Mouse (Mus musculus) stomach, embryonic 16.5 days (tissue): ENCODE data around the gene Armc12. TPM values are rescaled to one million over a fixed set of nuclear protein-coding genes. Genes with fewer than 3 reads are reported as not detected.

Experiments
- ATAC-seq: fragments of 200-750 bp; cut with Nextera tagmentation; 2 replicates; pipeline ENCODE4 v1.8.0; 2017; ENCODE audit warnings: moderate number of reproducible peaks, moderate TSS enrichment; ENCODE audit not compliant: insufficient read depth, low FRiP score
- H3K27ac ChIP-seq: fragments of 300-500 bp; sonication (generic); 2 replicates; pipeline ENCODE4 v1.5.1; 2014; ENCODE audit warnings: low read length
- H3K27me3 ChIP-seq: fragments of 300-500 bp; sonication (generic); 2 replicates; pipeline ENCODE4 v1.6.1; 2014; ENCODE audit warnings: low read length, control low read depth, mixed read lengths; ENCODE audit not compliant: control insufficient read depth, insufficient read depth
- H3K36me3 ChIP-seq: fragments of 300-500 bp; sonication (generic); 2 replicates; pipeline ENCODE4 v1.6.1; 2014; ENCODE audit warnings: low read length; ENCODE audit not compliant: control insufficient read depth, insufficient read depth
- H3K4me1 ChIP-seq: fragments of 300-500 bp; sonication (generic); 2 replicates; pipeline ENCODE4 v1.6.1; 2014; ENCODE audit warnings: low read length, control low read depth, mixed read lengths; ENCODE audit not compliant: control insufficient read depth, insufficient read depth
- H3K4me2 ChIP-seq: fragments of 300-500 bp; sonication (generic); 2 replicates; pipeline ENCODE4 v1.6.1; 2014; ENCODE audit warnings: low read depth, low read length, mixed read lengths
- H3K4me3 ChIP-seq: fragments of 300-500 bp; sonication (generic); replicated peaks from 2 replicates; pipeline ENCODE4 v1.5.1; 2014; ENCODE audit warnings: mild to moderate bottlenecking, low read length
- H3K9ac ChIP-seq: fragments of 300-500 bp; sonication (generic); 2 replicates; pipeline ENCODE4 v1.6.1; 2014; ENCODE audit warnings: low read length
- H3K9me3 ChIP-seq: fragments of 300-500 bp; sonication (generic); replicated peaks from 2 replicates; pipeline ENCODE4 v1.6.1; 2016; ENCODE audit warnings: low read length, control low read depth; ENCODE audit not compliant: control insufficient read depth
- WGBS: fragments of 180-500 bp; shearing (Covaris S2); extraction: QIAGEN DNeasy Blood & Tissue Kit; methylation state at CpG from one replicate; pipeline ENCODE4 v1.1.7; 2014; 5-methylcytosine and 5-hydroxymethylcytosine counted together
- polyA plus RNA-seq: library from polyadenylated mRNA; unstranded; fragments of >200 nt; fragmentation: Nextera tagmentation; extraction: Ambion mirVana; gene quantifications from 2 replicates; pipeline ENCODE4 v1.2.1, GENCODE M21; 2015

Armc12 gene
- not detected in 2 replicates for polyA plus RNA-seq

GRCm38 (mm10) chr17:28530506-28530905 is at the start of gene Armc12:
Gene Armc12, plus strand, starts transcription at chr17:28530806.
- Histone ChIP-seq H3K36me3 (no peaks in the 10 kb centered on the region), H3K4me1 (peaks cover 13% of the 10 kb centered on the region), H3K27me3 (no peaks in the 10 kb centered on the region), H3K9me3 (no peaks in the 10 kb centered on the region), H3K9ac (no peak within 1 kb of the TSS), H3K4me3 (no peak within 1 kb of the TSS), H3K4me2 (no peak within 1 kb of the TSS), H3K27ac (no peak within 1 kb of the TSS)
- no peak for ATAC-seq
- 86% methylated on average over 6 of the region's 6 CpGs for WGBS

- Histone ChIP-seq H3K9ac (peak overlapping the region; percentile 87), H3K27ac (peak overlapping the region; percentile 73), H3K4me3 (peak overlapping the region; percentile 80), H3K4me1 (no peaks in the 10 kb centered on the region), H3K27me3 (no peaks in the 10 kb centered on the region), H3K9me3 (no peaks in the 10 kb centered on the region), H3K4me2 (peak overlapping the region; percentile 79), H3K36me3 (no peaks in the 10 kb centered on the region)
- peak; percentile 5; the same call in 1 of the 2 replicates for ATAC-seq
- WGBS = 4% methylated on average over 30 of the region's 30 CpGs
Observed at GRCm38 (mm10) chr17:28484704-28485445, 45.7 kb upstream of the Armc12 start.

- Histone ChIP-seq H3K27ac (peak overlapping the region; percentile 73), H3K4me2 (peak overlapping the region; percentile 79), H3K27me3 (no peaks in the 10 kb centered on the region), H3K9me3 (no peaks in the 10 kb centered on the region), H3K9ac (peak overlapping the region; percentile 87), H3K36me3 (no peaks in the 10 kb centered on the region), H3K4me1 (no peaks in the 10 kb centered on the region), H3K4me3 (peak overlapping the region; percentile 80)
- ATAC-seq = peak; percentile 51
- WGBS = under 1% methylated on average over 60 of the region's 77 CpGs
Observed at GRCm38 (mm10) chr17:28485446-28485948, 45.1 kb upstream of the Armc12 start.

GRCm38 (mm10) chr17:28485977-28486400 is 44.6 kb upstream of the Armc12 start:
- Histone ChIP-seq H3K36me3 (no peaks in the 10 kb centered on the region), H3K4me2 (peak overlapping the region; percentile 79), H3K9ac (peak overlapping the region; percentile 87), H3K27ac (peak overlapping the region; percentile 73), H3K27me3 (no peaks in the 10 kb centered on the region), H3K4me1 (0 out of 2 replicates have a peak, but pooled peaks cover 1% of the 10 kb centered on the region), H3K9me3 (no peaks in the 10 kb centered on the region), H3K4me3 (peak overlapping the region; percentile 80)
- peak; percentile 98 for ATAC-seq
- 0% methylated on average over 56 of the region's 58 CpGs for WGBS

- no peaks in the 10 kb centered on the region for H3K27me3 ChIP-seq
- no peak for ATAC-seq
- H3K9ac ChIP-seq = no peak overlapping the region
- H3K4me3 ChIP-seq = no peak overlapping the region
- 80% methylated on average over 6 of the region's 6 CpGs for WGBS
- no peaks in the 10 kb centered on the region for H3K9me3 ChIP-seq
- H3K27ac ChIP-seq = no peak overlapping the region
- H3K4me1 ChIP-seq = peaks cover 9% of the 10 kb centered on the region; the same call in 1 of the 2 replicates
- H3K4me2 ChIP-seq = no peak overlapping the region
- H3K36me3 ChIP-seq = no peaks in the 10 kb centered on the region
Observed at GRCm38 (mm10) chr17:28486720-28487119, 43.9 kb upstream of the Armc12 start.

- Histone ChIP-seq H3K4me2 (no peak overlapping the region), H3K36me3 (no peaks in the 10 kb centered on the region), H3K4me3 (no peak overlapping the region), H3K27ac (no peak overlapping the region), H3K4me1 (peaks cover 10% of the 10 kb centered on the region; the same call in 1 of the 2 replicates), H3K9me3 (no peaks in the 10 kb centered on the region), H3K9ac (no peak overlapping the region), H3K27me3 (no peaks in the 10 kb centered on the region)
- WGBS = 88% methylated on average over 18 of the region's 18 CpGs
- ATAC-seq = no peak
Observed at GRCm38 (mm10) chr17:28487584-28488257, 42.9 kb upstream of the Armc12 start.

GRCm38 (mm10) chr17:28488258-28489013 is 42.2 kb upstream of the Armc12 start:
- H3K27ac ChIP-seq = no peak overlapping the region
- no peaks in the 10 kb centered on the region for H3K9me3 ChIP-seq
- no peak overlapping the region for H3K9ac ChIP-seq
- peaks cover 10% of the 10 kb centered on the region; the same call in 1 of the 2 replicates for H3K4me1 ChIP-seq
- H3K4me3 ChIP-seq = no peak overlapping the region
- no peaks in the 10 kb centered on the region for H3K27me3 ChIP-seq
- no peak overlapping the region for H3K4me2 ChIP-seq
- H3K36me3 ChIP-seq = no peaks in the 10 kb centered on the region
- ATAC-seq = no peak
- 64% methylated on average over 7 of the region's 7 CpGs for WGBS

- H3K4me3 ChIP-seq = no peak overlapping the region
- no peaks in the 10 kb centered on the region for H3K9me3 ChIP-seq
- H3K36me3 ChIP-seq = no peaks in the 10 kb centered on the region
- ATAC-seq = peak; percentile 44; the same call in 1 of the 2 replicates
- H3K9ac ChIP-seq = no peak overlapping the region
- 0 out of 2 replicates have a peak overlapping the region, but pooled peaks have one; percentile 15 for H3K27ac ChIP-seq
- WGBS = 56% methylated on average over 14 of the region's 14 CpGs
- peaks cover 10% of the 10 kb centered on the region; the same call in 1 of the 2 replicates for H3K4me1 ChIP-seq
- no peaks in the 10 kb centered on the region for H3K27me3 ChIP-seq
- H3K4me2 ChIP-seq = peak overlapping the region; percentile 6; the same call in 1 of the 2 replicates
Observed at GRCm38 (mm10) chr17:28491035-28491770, 39.4 kb upstream of the Armc12 start.
